Mouse (Mus musculus): ENCODE measurements at regions not wholly inside any gene's neighbourhood (a gene's known extent, or its start where the extent isn't known, plus 50 kb on each side); places are given as distances from the start of the nearest gene placed in this dataset.

DNA sequence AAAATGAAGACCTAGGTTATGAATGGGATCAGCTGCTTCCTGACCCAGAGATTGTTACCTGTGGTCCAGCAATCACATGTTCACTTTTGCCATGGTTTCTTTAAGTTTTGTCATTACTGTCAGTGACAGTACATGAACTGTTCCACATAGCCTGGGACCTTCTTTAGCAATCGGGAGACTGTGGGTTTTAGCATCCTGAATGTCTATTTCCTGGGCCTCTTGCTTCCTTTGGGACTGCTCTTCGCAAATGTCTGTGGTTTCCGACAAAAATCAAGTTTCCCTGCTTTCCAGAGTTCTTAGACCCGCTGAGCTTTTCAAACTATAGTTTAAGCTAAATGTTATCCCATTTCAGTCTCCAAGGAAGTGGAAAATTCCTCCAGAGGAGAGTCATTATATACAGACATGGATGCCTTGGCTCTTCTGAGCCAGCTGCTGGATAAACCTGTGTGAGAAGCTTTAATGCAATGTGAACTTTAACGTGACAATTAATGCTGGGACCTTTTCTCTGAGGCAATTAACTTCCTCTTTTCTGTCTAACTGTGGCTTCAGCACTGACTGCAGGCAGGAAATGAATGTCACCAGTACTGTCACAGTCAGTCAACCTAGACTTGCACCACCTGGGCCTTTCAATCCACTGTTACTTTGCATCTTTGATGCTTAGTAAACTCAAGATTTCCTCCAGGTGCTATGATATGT is 847.0 kb downstream of the Ets1 start:
- H3K79me2 ChIP-seq (replicated peaks; ENCODE audit: control insufficient read depth, insufficient read depth, low read length) = no peaks in the 10 kb centered on the region
- H3K9ac ChIP-seq (ENCODE audit: low read depth, low read length) = no peak overlapping the region
- TF ChIP-seq EP300 (IDR thresholded peaks at IDR 0.05; ENCODE audit: insufficient read depth, low read depth, low read length) (no peak), POLR2A (IDR thresholded peaks at IDR 0.05; ENCODE audit: insufficient read depth, low read depth, low read length) (no peak), CTCF (IDR thresholded peaks at IDR 0.05) (no peak)
- H3K27ac ChIP-seq = no peak overlapping the region
- WGBS = 48% methylated on average over 5 of the region's 5 CpGs
- intact Hi-C loops (cut with DNase I) = no loop called here
- no peaks in the 10 kb centered on the region for H3K27me3 ChIP-seq (ENCODE audit: control insufficient read depth, insufficient read depth, low read length)
- no peak overlapping the region for H3K4me3 ChIP-seq
- no peaks in the 10 kb centered on the region for H3K36me3 ChIP-seq (ENCODE audit: control insufficient read depth, insufficient read depth, low read length)
- H3K4me1 ChIP-seq (ENCODE audit: control insufficient read depth, insufficient read depth, low read length) = no peaks in the 10 kb centered on the region
- peak in 1 of 2 experiments; percentile 2 for DNase-seq

- no peaks in the 10 kb centered on the region for H3K79me2 ChIP-seq (replicated peaks; ENCODE audit: control insufficient read depth, insufficient read depth, low read length)
- no peaks in the 10 kb centered on the region for H3K4me1 ChIP-seq (ENCODE audit: control insufficient read depth, insufficient read depth, low read length)
- H3K27ac ChIP-seq = no peak overlapping the region
- no peak for TF ChIP-seq EP300 (IDR thresholded peaks at IDR 0.05; ENCODE audit: insufficient read depth, low read depth, low read length)
- TF ChIP-seq CTCF (IDR thresholded peaks at IDR 0.05) = no peak
- TF ChIP-seq POLR2A (IDR thresholded peaks at IDR 0.05; ENCODE audit: insufficient read depth, low read depth, low read length) = no peak
- no peaks in the 10 kb centered on the region for H3K27me3 ChIP-seq (ENCODE audit: control insufficient read depth, insufficient read depth, low read length)
- H3K36me3 ChIP-seq (ENCODE audit: control insufficient read depth, insufficient read depth, low read length) = no peaks in the 10 kb centered on the region
- H3K4me3 ChIP-seq = no peak overlapping the region
- intact Hi-C loops (cut with DNase I) = no loop called here
- no peak for DNase-seq
- H3K9ac ChIP-seq (ENCODE audit: low read depth, low read length) = no peak overlapping the region
- 64% methylated on average over 2 of the region's 2 CpGs for WGBS
Measured at GRCm38 (mm10) chr9:33483541-33483846, 847.5 kb downstream of the Ets1 start.

GRCm38 (mm10) chr9:33533101-33533810 is 897.2 kb downstream of the Ets1 start:
- H3K4me3 ChIP-seq = no peak overlapping the region
- H3K27me3 ChIP-seq (ENCODE audit: control insufficient read depth, insufficient read depth, low read length) = no peaks in the 10 kb centered on the region
- no peaks in the 10 kb centered on the region for H3K36me3 ChIP-seq (ENCODE audit: control insufficient read depth, insufficient read depth, low read length)
- no peaks in the 10 kb centered on the region for H3K79me2 ChIP-seq (replicated peaks; ENCODE audit: control insufficient read depth, insufficient read depth, low read length)
- DNase-seq = no peak
- TF ChIP-seq CTCF (IDR thresholded peaks at IDR 0.05) = no peak
- 66% methylated on average over 1 of the region's 1 CpGs for WGBS
- no peak overlapping the region for H3K9ac ChIP-seq (ENCODE audit: low read depth, low read length)
- no peaks in the 10 kb centered on the region for H3K4me1 ChIP-seq (ENCODE audit: control insufficient read depth, insufficient read depth, low read length)
- intact Hi-C loops (cut with DNase I) = no loop called here
- H3K27ac ChIP-seq = no peak overlapping the region

DNA sequence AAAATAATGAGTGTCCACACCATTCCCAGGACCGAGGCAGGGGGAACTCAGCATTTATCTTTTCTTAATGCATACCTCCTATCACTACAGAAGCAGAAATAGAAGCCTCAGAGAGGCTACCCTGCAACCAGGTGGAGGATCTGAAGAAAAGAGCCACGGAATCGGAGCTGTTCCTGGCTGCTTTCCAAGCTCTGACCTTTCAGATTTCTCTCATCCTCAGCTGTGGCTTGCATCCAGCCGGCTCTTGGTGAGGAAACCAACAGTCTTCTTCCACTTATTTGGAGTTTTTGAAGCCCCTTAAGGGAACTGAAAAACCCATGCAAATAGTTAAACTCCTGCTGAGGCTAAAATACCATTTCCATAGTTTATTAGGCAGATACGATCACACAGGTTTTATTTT is 907.3 kb downstream of the Ets1 start:
- Histone ChIP-seq H3K9ac (ENCODE audit: low read depth, low read length) (no peak overlapping the region), H3K4me3 (no peak overlapping the region), H3K27me3 (ENCODE audit: control insufficient read depth, insufficient read depth, low read length) (no peaks in the 10 kb centered on the region), H3K4me1 (ENCODE audit: control insufficient read depth, insufficient read depth, low read length) (no peaks in the 10 kb centered on the region), H3K27ac (no peak overlapping the region), H3K36me3 (ENCODE audit: control insufficient read depth, insufficient read depth, low read length) (no peaks in the 10 kb centered on the region), H3K79me2 (replicated peaks; ENCODE audit: control insufficient read depth, insufficient read depth, low read length) (no peaks in the 10 kb centered on the region)
- TF ChIP-seq CTCF (IDR thresholded peaks at IDR 0.05) (no peak), POLR2A (IDR thresholded peaks at IDR 0.05; ENCODE audit: insufficient read depth, low read depth, low read length) (no peak), EP300 (IDR thresholded peaks at IDR 0.05; ENCODE audit: insufficient read depth, low read depth, low read length) (no peak)
- 38% methylated on average over 5 of the region's 5 CpGs for WGBS
- intact Hi-C loops (cut with DNase I) = no loop called here
- no peak for DNase-seq

DNA sequence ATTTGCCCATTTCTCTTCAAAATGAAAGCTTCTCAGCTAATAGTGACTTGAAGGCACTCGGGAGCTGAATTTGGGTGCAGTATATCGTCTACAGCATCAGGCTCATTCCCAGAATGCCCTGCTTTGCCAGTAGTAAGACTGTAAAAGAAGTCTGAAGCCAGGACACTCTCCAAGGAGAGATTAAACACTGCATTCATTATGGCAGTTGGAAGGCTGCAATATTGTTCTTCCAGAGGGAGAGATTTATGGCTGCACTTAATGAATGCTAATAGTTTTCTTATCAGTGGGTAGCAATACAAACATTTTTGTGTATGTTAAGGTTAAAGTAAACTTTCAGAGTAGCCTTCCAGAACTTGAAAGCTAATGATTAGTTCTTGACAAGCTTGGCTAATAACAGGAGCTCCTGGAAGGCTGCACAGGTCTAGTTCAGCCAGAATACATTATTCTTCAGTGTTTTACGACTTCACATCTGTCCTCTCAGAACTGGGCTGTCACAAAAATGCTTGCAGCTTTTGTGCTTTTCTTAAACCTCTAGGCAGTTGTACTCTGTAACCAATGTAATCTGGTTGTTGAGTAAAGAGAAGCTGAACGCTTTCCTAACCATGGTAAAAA is 910.2 kb downstream of the Ets1 start:
- no peaks in the 10 kb centered on the region for H3K27me3 ChIP-seq (ENCODE audit: control insufficient read depth, insufficient read depth, low read length)
- no peak overlapping the region for H3K4me3 ChIP-seq
- no peaks in the 10 kb centered on the region for H3K36me3 ChIP-seq (ENCODE audit: control insufficient read depth, insufficient read depth, low read length)
- TF ChIP-seq CTCF (IDR thresholded peaks at IDR 0.05) (no peak), POLR2A (IDR thresholded peaks at IDR 0.05; ENCODE audit: insufficient read depth, low read depth, low read length) (no peak), EP300 (IDR thresholded peaks at IDR 0.05; ENCODE audit: insufficient read depth, low read depth, low read length) (no peak)
- intact Hi-C loops (cut with DNase I) = no loop called here
- H3K27ac ChIP-seq = no peak overlapping the region
- H3K4me1 ChIP-seq (ENCODE audit: control insufficient read depth, insufficient read depth, low read length) = no peaks in the 10 kb centered on the region
- WGBS = 71% methylated on average over 4 of the region's 4 CpGs
- no peak for DNase-seq
- H3K9ac ChIP-seq (ENCODE audit: low read depth, low read length) = no peak overlapping the region
- H3K79me2 ChIP-seq (replicated peaks; ENCODE audit: control insufficient read depth, insufficient read depth, low read length) = no peaks in the 10 kb centered on the region

DNA sequence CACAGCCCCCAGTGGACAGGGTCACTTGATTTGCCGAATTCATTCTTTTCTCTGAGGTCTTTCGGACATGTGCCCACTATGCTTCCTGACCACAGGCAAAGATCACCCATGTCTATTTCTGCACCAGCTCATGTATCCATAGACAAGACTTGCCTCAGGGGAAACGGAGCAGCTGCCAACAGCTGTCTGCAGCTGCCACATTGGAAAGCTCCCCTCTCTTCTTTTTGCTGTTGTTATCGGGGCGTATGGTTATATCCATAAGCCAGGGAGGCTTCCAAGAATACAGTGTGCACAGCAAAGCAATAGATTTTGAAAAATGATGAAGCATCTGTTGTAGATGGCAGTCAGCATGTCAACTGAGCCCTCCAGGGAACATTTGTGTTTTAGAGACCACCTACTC is 913.4 kb downstream of the Ets1 start:
- H3K4me3 ChIP-seq = no peak overlapping the region
- TF ChIP-seq POLR2A (IDR thresholded peaks at IDR 0.05; ENCODE audit: insufficient read depth, low read depth, low read length) (no peak), CTCF (IDR thresholded peaks at IDR 0.05) (no peak), EP300 (IDR thresholded peaks at IDR 0.05; ENCODE audit: insufficient read depth, low read depth, low read length) (no peak)
- WGBS = 73% methylated on average over 5 of the region's 5 CpGs
- no peak overlapping the region for H3K9ac ChIP-seq (ENCODE audit: low read depth, low read length)
- no peaks in the 10 kb centered on the region for H3K4me1 ChIP-seq (ENCODE audit: control insufficient read depth, insufficient read depth, low read length)
- no peaks in the 10 kb centered on the region for H3K79me2 ChIP-seq (replicated peaks; ENCODE audit: control insufficient read depth, insufficient read depth, low read length)
- no peak overlapping the region for H3K27ac ChIP-seq
- intact Hi-C loops (cut with DNase I) = no loop called here
- H3K27me3 ChIP-seq (ENCODE audit: control insufficient read depth, insufficient read depth, low read length) = no peaks in the 10 kb centered on the region
- DNase-seq = peak; percentile 18 to 31
- H3K36me3 ChIP-seq (ENCODE audit: control insufficient read depth, insufficient read depth, low read length) = no peaks in the 10 kb centered on the region

All from heart, adult 2 months (tissue).